Mouse (Mus musculus) olfactory bulb, adult 2 months (tissue): ENCODE results near the gene Foxb2.

Experiments used
- CTCF ChIP-seq: fragments of 200-500 bp; IDR thresholded peaks from 2 replicates; pipeline ENCODE4 v1.5.1; 2012; ENCODE audit warnings: low read depth, mild to moderate bottlenecking, low read length, moderate library complexity; ENCODE audit not compliant: insufficient read depth
- POLR2A ChIP-seq: fragments of 200-500 bp; IDR thresholded peaks from 2 replicates; pipeline ENCODE4 v1.6.1; 2012; ENCODE audit warnings: mild to moderate bottlenecking, low read depth, low read length, moderate library complexity; ENCODE audit not compliant: insufficient read depth

DNA sequence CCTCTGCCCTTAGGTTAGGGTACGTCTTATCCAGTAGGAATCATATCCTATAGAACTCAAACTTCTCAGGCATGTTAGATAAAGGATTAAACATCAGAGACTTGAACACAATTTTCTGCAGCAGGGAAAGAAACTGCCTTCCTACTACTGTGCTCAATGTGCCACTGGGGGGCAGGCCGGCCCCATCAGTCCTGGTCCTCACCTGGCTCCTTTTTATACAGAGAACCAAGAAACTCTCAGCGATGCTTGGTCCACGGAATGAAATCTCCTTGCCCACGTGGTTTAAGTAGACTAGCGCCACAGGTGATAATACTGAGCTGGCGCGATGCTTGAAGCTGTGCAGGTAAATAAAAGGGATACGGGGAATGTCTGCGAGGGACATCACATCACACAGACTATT, 26.1 kb upstream of the Foxb2 start:
- TF ChIP-seq POLR2A (no peak), CTCF (no peak)
